Mouse (Mus musculus) fat pad, adult 2 months (tissue): ENCODE measurements at regions not wholly inside any gene's neighbourhood (a gene's known extent, or its start where the extent isn't known, plus 50 kb on each side); places are given as distances from the start of the nearest gene placed in this dataset.

Experiments
- DNase-seq: peaks from one replicate; pipeline ENCODE4 v3.0.0-alpha.2; 2011; ENCODE audit warnings: low read depth, low spot score; ENCODE audit errors: extremely low read depth

DNA sequence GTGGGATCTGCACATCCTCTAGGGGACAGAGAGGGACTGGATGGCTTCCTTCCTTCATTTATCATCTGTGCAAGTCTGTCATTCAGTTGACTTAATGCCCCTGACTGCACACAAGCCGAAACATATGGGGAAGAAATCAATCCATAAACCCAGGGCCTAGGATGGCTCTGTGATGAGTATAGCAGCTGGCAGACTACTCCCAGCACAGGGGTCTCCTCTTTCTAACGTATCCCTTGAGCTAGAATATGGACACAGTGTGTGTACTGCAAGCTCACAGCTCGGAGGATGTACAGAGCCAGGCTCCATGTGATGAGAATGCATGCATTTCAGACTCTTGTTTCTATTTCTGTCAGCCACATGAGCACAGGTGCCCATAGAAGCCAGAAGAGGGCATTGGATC, 180.3 kb downstream of the Parn start:
- DNase-seq: no peak

DNA sequence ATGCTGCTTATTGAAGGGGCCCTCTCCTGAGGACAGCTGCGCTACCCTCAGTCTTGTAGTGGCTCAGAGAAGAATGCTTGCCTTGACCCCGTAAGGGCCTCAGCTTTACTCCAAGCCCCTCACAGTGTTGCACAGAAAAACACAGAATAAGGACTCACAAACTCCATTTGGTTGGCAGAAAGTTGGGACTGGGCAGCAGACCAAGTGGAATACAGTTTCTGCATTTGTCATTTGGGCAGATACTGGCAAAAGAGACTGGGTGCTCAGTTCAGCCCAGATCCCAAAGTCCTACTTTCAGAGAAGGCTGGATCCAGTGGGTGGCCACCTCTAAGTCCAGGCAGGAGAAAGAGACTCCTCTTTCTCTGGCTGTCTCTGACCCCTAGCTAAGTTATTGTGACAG, 181.4 kb downstream of the Parn start:
- DNase-seq: no peak

DNA sequence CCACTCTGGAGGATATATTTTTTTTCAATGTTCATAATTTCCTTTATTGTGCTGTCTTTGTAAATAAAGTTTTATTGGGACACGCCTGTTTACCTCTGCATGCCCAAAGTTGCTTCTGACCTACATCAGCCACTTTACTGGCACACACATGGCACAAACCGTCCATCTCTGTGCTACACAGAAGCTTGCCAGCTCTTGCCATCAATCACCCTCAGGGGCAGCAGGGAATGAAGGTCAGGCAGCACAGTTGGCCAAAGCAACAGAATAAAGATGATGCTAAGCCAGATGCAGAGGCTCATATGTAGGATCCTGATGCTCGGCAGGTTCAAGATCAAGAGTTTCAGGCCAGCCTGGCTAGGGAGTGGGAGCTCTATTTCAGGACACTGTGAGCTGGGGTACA, 187.7 kb downstream of the Parn start:
- DNase-seq: no peak

DNA sequence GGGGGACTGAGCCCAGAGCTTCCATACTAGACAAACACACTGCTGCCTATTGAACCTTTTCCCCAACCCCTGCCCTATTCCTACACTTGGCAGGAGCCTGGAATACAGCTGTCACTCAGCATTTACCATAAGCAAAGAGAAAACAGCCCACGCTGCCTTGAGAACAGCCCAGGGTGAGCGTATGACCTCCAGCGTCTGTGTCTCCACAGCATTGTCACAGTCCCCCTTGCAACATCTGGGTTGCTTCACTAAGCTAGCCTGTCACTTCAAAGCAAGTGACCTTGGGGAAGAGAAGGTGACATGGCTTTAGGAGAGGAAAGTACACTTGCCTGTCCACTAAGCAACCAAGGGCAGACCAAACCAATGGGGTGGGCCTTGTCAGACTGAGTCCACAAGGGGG, 191.3 kb downstream of the Parn start:
- peak; percentile 74 for DNase-seq

DNA sequence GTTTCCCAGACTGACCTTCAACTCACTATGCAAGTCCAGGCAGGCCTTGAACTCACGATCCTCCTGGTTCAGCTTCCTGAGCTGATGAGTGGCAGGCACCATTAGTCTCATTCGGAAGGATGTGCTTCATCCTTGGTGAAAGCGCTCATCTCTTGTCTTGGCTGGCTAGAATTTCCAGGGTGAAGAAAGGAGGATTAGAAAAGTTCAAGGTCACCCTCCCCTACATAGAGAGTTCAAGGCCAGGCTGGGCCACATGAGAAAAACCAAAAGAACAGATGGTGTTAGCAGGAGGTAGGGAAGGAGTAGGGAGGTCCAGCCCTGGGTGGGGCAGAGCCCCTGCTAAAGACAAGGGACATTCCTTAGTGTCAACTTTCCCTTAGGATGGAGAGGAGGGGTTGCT, 193.0 kb downstream of the Parn start:
- no peak for DNase-seq

DNA sequence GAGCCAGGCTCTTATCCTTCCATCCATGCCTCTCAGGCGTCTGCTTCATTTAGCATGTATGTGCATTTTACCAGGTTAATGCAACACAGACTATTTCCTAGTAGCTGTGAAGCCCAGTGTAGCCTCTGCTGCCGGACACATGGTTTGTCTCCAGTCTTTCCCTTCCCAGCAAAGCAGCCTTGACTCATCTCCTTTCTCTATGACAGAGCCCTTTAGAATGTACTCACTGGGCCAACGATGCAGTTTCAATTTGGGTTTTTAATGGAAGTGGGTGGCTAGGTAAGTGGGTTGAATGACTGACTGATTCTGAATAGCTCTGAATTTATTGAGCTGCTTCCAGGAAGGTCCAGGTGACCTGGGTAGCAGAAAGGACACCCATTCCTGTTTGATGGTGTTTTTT, 193.7 kb downstream of the Parn start:
- DNase-seq: no peak

DNA sequence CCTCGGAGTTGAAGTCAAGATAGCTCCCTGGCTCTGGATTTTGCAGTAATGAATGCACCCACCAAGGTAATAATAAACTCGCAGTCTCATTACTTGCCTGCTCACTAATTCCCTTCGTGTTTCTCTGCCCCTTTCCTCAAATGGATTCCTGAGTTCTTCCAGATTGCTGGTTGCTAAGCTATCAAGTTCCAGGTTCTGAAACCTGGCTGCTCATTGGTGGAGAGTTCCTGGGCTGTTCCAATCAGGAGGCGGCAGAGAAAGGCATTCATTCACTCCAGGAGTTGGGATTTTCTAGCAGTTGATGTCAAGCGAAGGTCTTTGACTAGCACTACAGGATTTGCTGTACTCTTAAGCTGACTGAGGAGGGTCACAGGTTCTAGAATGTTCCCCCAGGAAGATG, 200.8 kb downstream of the Parn start:
- no peak for DNase-seq
